Mouse (Mus musculus) skeletal muscle tissue, adult 2 months (tissue): Measurements from ENCODE around the gene Ppp1r26.
A peak's percentile ranks its signal among the peaks of the same experiment; 100 is the strongest.

ENCODE experiments used
- DNase-seq: peaks from one replicate; pipeline ENCODE4 v3.0.0-alpha.2; 2012; ENCODE audit warnings: low read depth, low spot score

The Ppp1r26 gene

DNA sequence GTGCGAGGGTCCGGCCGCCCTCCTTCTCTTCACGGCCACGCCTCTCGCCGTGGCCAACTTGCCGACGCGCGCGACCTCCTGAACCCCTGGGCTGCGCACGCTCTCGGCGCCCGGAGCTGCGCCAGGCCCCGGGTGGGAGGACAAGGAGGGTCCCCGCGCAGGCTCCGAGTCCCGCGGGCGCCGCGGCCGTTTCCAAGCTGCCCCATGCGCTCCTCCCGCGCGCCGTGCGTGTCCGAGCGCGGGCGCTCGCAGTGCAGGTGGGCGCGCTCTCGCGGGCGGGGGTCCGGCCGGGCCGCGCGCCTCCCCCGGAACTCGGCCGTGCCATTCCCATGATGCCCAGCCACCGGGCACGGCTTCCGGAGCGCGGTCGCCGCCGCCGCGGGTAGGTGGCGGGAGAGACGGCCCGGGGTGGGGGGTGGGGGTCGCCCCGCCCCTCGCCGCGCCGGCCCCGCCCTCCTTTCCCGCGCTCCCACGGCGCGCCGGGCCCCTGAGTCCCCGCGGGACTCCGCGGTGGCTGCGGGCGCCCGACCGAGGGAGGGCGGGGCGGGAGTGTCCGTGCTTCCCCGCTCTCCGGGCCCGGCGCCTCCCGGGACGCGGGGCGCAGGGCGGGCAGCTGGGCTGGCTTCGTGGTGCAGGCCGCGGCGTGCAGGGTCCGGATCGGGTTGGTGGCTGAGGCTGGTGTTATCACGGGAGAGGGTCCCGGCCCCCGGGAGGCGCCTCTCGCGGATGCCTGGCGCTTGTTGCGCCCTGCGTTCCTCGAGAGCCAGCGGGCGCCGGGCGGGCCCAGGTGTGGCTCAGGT lies at the start of gene Ppp1r26:
Gene Ppp1r26, plus strand, starts transcription at position 286 of the 800 bp plus-strand sequence.
- no peak for DNase-seq

- DNase-seq: no peak
Observed at GRCm38 (mm10) chr2:28396928-28397327, 49.7 kb upstream of the Ppp1r26 start.

- no peak for DNase-seq
Observed at GRCm38 (mm10) chr2:28397417-28398119, 49.0 kb upstream of the Ppp1r26 start.

- peak; percentile 42 for DNase-seq
Observed at GRCm38 (mm10) chr2:28401647-28402046, 45.0 kb upstream of the Ppp1r26 start.

DNA sequence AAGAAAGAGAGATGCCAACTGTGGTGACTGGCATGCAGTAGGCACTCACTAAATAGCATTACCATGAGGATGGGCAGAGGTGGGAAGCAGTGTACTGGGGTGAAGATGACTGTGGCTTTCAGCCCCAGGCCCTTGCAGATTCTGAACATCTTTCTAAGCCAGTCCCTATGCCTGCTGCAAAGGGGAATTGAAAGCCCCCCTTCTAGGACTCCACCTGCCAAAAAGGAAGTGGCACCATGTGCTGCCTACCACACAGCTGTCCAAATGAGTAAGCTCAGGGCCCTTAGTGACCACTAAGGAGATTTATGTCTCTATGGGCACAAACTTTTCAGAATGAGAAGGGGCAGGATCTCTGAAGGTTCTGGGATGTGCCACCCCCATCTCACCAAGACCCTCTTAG lies 44.5 kb upstream of the Ppp1r26 start:
- peak; percentile 30 for DNase-seq

GRCm38 (mm10) chr2:28407796-28408195 lies 38.8 kb upstream of the Ppp1r26 start:
- DNase-seq: no peak

GRCm38 (mm10) chr2:28409144-28409543 lies 37.5 kb upstream of the Ppp1r26 start:
- no peak for DNase-seq

- DNase-seq: no peak
Observed at GRCm38 (mm10) chr2:28409566-28409965, 37.0 kb upstream of the Ppp1r26 start.

GRCm38 (mm10) chr2:28412936-28413335 lies 33.7 kb upstream of the Ppp1r26 start:
- no peak for DNase-seq

GRCm38 (mm10) chr2:28414116-28414756 lies 32.4 kb upstream of the Ppp1r26 start:
- DNase-seq: no peak

GRCm38 (mm10) chr2:28414757-28415137 lies 31.9 kb upstream of the Ppp1r26 start:
- no peak for DNase-seq

- DNase-seq: no peak
Observed at GRCm38 (mm10) chr2:28415387-28416024, 31.1 kb upstream of the Ppp1r26 start.

DNA sequence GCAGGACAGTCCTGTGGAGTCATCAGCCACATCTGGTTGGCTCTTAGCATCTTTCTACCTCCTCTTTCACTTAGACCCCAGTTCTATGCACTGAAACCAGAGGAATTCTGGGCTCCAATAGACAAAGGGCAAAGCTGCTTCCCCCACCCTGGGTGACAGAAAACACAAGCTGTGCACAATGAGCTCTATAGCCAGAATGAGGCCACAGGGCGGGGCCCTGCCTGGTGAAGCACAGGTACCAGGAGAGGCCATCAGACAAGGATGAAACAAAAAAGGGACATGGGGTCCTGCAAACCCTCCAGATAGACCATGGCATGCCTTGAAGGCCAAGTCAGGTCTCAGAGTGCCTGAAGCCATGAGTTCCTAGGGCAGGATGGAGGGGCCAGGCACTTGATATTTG lies 30.1 kb upstream of the Ppp1r26 start:
- DNase-seq: no peak

- DNase-seq: peak; percentile 77
Observed at GRCm38 (mm10) chr2:28418034-28418433, 28.6 kb upstream of the Ppp1r26 start.

- peak; percentile 64 for DNase-seq
Observed at GRCm38 (mm10) chr2:28419898-28420297, 26.7 kb upstream of the Ppp1r26 start.

GRCm38 (mm10) chr2:28423167-28423566 lies 23.4 kb upstream of the Ppp1r26 start:
- no peak for DNase-seq

GRCm38 (mm10) chr2:28427226-28427625 lies 19.4 kb upstream of the Ppp1r26 start:
- DNase-seq: no peak

GRCm38 (mm10) chr2:28430846-28431245 lies 15.8 kb upstream of the Ppp1r26 start:
- no peak for DNase-seq

GRCm38 (mm10) chr2:28432811-28433210 lies 13.8 kb upstream of the Ppp1r26 start:
- DNase-seq: no peak

DNA sequence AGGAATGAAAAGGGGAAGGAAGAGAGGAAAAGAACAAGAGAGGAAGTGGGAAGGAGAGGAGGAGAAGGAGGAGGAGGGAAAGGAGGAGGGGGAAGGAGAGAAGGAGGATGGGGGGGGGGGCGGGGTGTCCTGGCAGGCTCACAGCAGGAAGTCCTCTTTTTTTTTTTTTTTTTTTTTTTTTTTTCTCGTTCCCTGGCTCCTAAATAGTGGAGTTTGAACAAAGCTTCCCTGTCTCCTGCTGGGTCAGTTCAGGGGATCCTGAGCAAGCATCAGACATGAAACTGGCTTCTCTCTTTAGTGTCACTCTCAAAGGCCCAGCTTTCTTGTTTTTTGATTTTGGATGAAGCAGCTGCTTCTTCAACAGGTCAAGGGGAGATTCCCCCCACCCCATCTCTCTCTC lies 13.1 kb upstream of the Ppp1r26 start:
- DNase-seq: no peak

DNA sequence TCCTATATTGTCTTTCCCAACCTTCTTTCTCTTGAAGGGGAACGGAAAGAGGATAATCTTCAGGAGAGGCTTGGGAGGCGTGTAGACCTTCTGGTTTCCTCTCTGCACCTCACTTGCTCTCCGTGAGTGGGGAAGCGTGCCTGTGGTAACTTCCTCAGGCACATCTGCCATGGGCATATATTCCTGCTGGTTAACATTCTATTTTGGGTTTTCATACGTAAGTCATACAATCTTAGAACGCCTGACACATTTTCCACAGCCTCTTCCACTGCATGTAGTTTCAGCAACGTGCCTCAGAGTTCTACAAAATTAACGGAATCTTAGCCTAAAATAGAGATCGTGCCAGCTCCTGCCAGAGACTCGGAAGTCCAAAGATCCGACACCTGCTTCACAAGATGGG lies 11.2 kb upstream of the Ppp1r26 start:
- DNase-seq: no peak

- no peak for DNase-seq
Observed at GRCm38 (mm10) chr2:28440842-28441241, 5.8 kb upstream of the Ppp1r26 start.
